ENCODE assay signal across 8 mouse cellular contexts in the genomic region with DNA sequence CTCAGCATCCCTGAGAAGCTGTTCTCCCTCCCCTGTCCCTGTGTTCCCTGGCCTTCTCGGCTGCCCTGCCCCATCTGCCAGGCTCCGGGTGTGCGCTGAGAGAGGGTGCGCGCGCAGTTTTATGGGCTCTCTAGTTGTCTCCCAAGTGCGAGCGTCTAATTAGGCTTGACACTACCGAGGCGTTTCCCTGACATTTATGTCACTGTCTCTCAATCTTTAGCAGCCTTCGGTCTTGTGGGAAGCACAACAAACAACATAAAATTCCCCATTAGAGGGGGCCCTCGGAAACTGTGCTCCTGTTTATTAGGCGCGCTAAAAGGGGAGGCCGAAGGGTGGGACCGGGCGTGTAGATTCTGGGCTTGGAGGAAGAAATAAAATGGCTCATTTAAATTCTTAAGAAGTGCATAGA.
DNase-seq lines count a peak whose midpoint lies in the region; ATAC-seq lines count a peak whose summit lies in the region.

No protein-coding gene starts in this region.

- DNase-seq in left cerebral cortex, postnatal 4 days: peak; percentile 82
- no peak for DNase-seq in left cerebral cortex, adult 18-20 months (ENCODE audit: low spot score in 2 of 2)
- DNase-seq in embryo, embryonic 10.5 days (ENCODE audit: low spot score): peak; percentile 85
- no peak for DNase-seq in urinary bladder, adult 2 months (ENCODE audit: low spot score)

- H3K9ac ChIP-seq in limb, embryonic 15.5 days: no peak overlapping the region
- H3K9ac ChIP-seq in neural tube, embryonic 14.5 days (replicated peaks; ENCODE audit: low read depth, low read length): no peak overlapping the region

- peak overlapping the region; percentile 57 for H3K4me2 ChIP-seq in limb, embryonic 15.5 days
- peak overlapping the region; percentile 56 for H3K4me2 ChIP-seq in neural tube, embryonic 14.5 days (ENCODE audit: low read depth, low read length)

- peak overlapping the region; percentile 57; the same call in 1 of the 2 replicates for H3K27ac ChIP-seq in limb, embryonic 15.5 days
- no peak overlapping the region for H3K27ac ChIP-seq in neural tube, embryonic 14.5 days (ENCODE audit: low read depth, low read length)

- 1% methylated on average over 17 of the region's 17 CpGs for WGBS in limb, embryonic 15.5 days
- 0% methylated on average over 17 of the region's 17 CpGs for WGBS in neural tube, embryonic 14.5 days

- peak overlapping the region; percentile 33 for H3K4me3 ChIP-seq in limb, embryonic 15.5 days
- peak overlapping the region; percentile 23; the same call in 1 of the 2 replicates for H3K4me3 ChIP-seq in neural tube, embryonic 14.5 days (ENCODE audit: low read depth, low read length)

- peaks cover 20% of the 10 kb centered on the region for H3K4me1 ChIP-seq in limb, embryonic 15.5 days
- peaks cover 15% of the 10 kb centered on the region; the same call in 1 of the 2 replicates for H3K4me1 ChIP-seq in neural tube, embryonic 14.5 days (ENCODE audit: control insufficient read depth, insufficient read depth, low read length)

- no peaks in the 10 kb centered on the region for H3K27me3 ChIP-seq in limb, embryonic 15.5 days
- H3K27me3 ChIP-seq in neural tube, embryonic 14.5 days (ENCODE audit: control insufficient read depth, insufficient read depth, low read length): no peaks in the 10 kb centered on the region

- peak; percentile 57 for ATAC-seq in granulocyte monocyte progenitor cell, adult 5-6 weeks (replicated peaks; ENCODE audit: poor library complexity, severe bottlenecking)
- no peak for ATAC-seq in limb, embryonic 15.5 days (ENCODE audit: insufficient number of reproducible peaks, low FRiP score, low TSS enrichment, low read depth)
- ATAC-seq in neural tube, embryonic 14.5 days (ENCODE audit: low read depth): peak; percentile 91
- no peak for ATAC-seq in erythroid progenitor cell, adult 5-6 weeks (replicated peaks; ENCODE audit: low FRiP score, poor library complexity, severe bottlenecking)

- H3K9me3 ChIP-seq in limb, embryonic 15.5 days: no peaks in the 10 kb centered on the region
- no peaks in the 10 kb centered on the region for H3K9me3 ChIP-seq in neural tube, embryonic 14.5 days (ENCODE audit: control insufficient read depth, low read length)

- H3K36me3 ChIP-seq in limb, embryonic 15.5 days: no peaks in the 10 kb centered on the region
- H3K36me3 ChIP-seq in neural tube, embryonic 14.5 days (ENCODE audit: control insufficient read depth, insufficient read depth, low read length): no peaks in the 10 kb centered on the region

- intact Hi-C loops in left cerebral cortex, postnatal 4 days (cut with DNase I): no loop called here

Comparison
In these comparisons a context has a peak if more than half of its experiments do, and no peak if none do; other contexts are left out.
1. DNase-seq: peak in left cerebral cortex, postnatal 4 days (single experiment) and embryo, embryonic 10.5 days (single experiment); none in left cerebral cortex, adult 18-20 months (0 of 2) and urinary bladder, adult 2 months (single experiment).
2. ATAC-seq: peak in granulocyte monocyte progenitor cell, adult 5-6 weeks (single experiment) and neural tube, embryonic 14.5 days (single experiment); none in limb, embryonic 15.5 days (single experiment) and erythroid progenitor cell, adult 5-6 weeks (single experiment).